ENCODE assay signal across 23 mouse cellular contexts in the genomic region with DNA sequence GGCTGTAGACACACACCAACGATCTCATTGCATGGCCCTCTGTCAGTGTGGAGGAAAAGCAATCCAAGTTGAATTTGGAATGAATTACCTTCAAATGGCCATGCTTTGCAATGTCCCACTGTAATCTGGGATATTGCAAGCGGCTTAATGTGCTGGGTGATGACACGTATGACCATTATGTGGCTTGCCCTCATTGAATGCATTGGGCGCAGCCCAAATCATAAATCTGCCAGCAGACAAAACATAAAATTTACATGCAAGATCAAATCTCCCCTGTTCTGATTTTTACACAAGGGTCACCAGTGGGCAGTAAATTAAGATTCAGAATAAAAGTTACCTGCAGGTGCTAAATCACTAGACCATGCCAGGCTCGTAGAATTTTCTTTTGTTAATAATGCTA.
DNase-seq lines count a peak whose midpoint lies in the region; ATAC-seq lines count a peak whose summit lies in the region.
"Had no signal": no experiment of that assay in that cellular context is flagged by ENCODE, and none has a peak within 500 bp of the region (broad histone marks: within the 10 kb centered on the region; RNA-seq: fewer than 3 reads in every experiment).

No protein-coding gene starts in this region.

- H3K9ac ChIP-seq in hindbrain, embryonic 13.5 days, result no peak overlapping the region
- H3K9ac ChIP-seq in hindbrain, embryonic 12.5 days, result no peak overlapping the region
- H3K9ac ChIP-seq in neural tube, embryonic 11.5 days (ENCODE audit: low read length), result no peak overlapping the region
- no peak overlapping the region for H3K9ac ChIP-seq in neural tube, embryonic 15.5 days (replicated peaks)
- H3K9ac ChIP-seq: embryonic facial prominence, embryonic 12.5 days; forebrain, embryonic 13.5 days; forebrain, embryonic 15.5 days had no signal

- 0 out of 2 replicates have a peak overlapping the region, but pooled peaks have one; percentile 19 for H3K27ac ChIP-seq in hindbrain, embryonic 13.5 days
- no peak overlapping the region for H3K27ac ChIP-seq in hindbrain, embryonic 12.5 days
- no peak overlapping the region for H3K27ac ChIP-seq in neural tube, embryonic 11.5 days (ENCODE audit: low read depth, low read length)
- no peak overlapping the region for H3K27ac ChIP-seq in neural tube, embryonic 15.5 days (replicated peaks)
- H3K27ac ChIP-seq: embryonic facial prominence, embryonic 10.5 days; embryonic facial prominence, embryonic 12.5 days; forebrain, embryonic 13.5 days; forebrain, embryonic 15.5 days had no signal

- 67% methylated on average over 5 of the region's 5 CpGs for WGBS in hindbrain, embryonic 13.5 days
- WGBS in hindbrain, embryonic 12.5 days, result 84% methylated on average over 5 of the region's 5 CpGs
- 66% methylated on average over 5 of the region's 5 CpGs for WGBS in neural tube, embryonic 11.5 days
- WGBS in neural tube, embryonic 15.5 days, result 35% methylated on average over 5 of the region's 5 CpGs

- H3K9me3 ChIP-seq in hindbrain, embryonic 13.5 days, result no peaks in the 10 kb centered on the region
- no peaks in the 10 kb centered on the region for H3K9me3 ChIP-seq in hindbrain, embryonic 12.5 days (replicated peaks)
- H3K9me3 ChIP-seq in neural tube, embryonic 11.5 days (ENCODE audit: control insufficient read depth, low read length), result no peaks in the 10 kb centered on the region
- H3K9me3 ChIP-seq in neural tube, embryonic 15.5 days (replicated peaks), result no peaks in the 10 kb centered on the region
- H3K9me3 ChIP-seq: embryonic facial prominence, embryonic 10.5 days; embryonic facial prominence, embryonic 12.5 days; forebrain, embryonic 13.5 days; forebrain, embryonic 15.5 days had no signal

- no peaks in the 10 kb centered on the region for H3K36me3 ChIP-seq in hindbrain, embryonic 13.5 days
- no peaks in the 10 kb centered on the region for H3K36me3 ChIP-seq in hindbrain, embryonic 12.5 days
- H3K36me3 ChIP-seq in neural tube, embryonic 11.5 days (ENCODE audit: control insufficient read depth, insufficient read depth, low read length), result no peaks in the 10 kb centered on the region
- no peaks in the 10 kb centered on the region for H3K36me3 ChIP-seq in neural tube, embryonic 15.5 days
- H3K36me3 ChIP-seq: embryonic facial prominence, embryonic 10.5 days; embryonic facial prominence, embryonic 12.5 days; forebrain, embryonic 15.5 days; G1E had no signal

- H3K4me1 ChIP-seq in hindbrain, embryonic 13.5 days (replicated peaks), result peaks cover 19% of the 10 kb centered on the region
- peaks cover 20% of the 10 kb centered on the region; the same call in 1 of the 2 replicates for H3K4me1 ChIP-seq in hindbrain, embryonic 12.5 days
- H3K4me1 ChIP-seq in neural tube, embryonic 11.5 days (ENCODE audit: control insufficient read depth, insufficient read depth, low read length), result peaks cover 3% of the 10 kb centered on the region; the same call in 1 of the 2 replicates
- H3K4me1 ChIP-seq in neural tube, embryonic 15.5 days, result peaks cover 15% of the 10 kb centered on the region
- H3K4me1 ChIP-seq: embryonic facial prominence, embryonic 12.5 days had no signal

- no peak for DNase-seq in neural tube, embryonic 11.5 days (ENCODE audit: low spot score)
- peak; percentile 30 for DNase-seq in mesoderm, embryonic 11.5 days (ENCODE audit: low read depth, low spot score)
- no peak for DNase-seq in left cerebral cortex, adult 18-20 months (ENCODE audit: low spot score in 2 of 2)
- DNase-seq: adrenal gland, adult 8-10 months; adrenal gland, postnatal 14 days; adrenal gland, postnatal 36 days; B cell, adult 2 months; cerebellum, adult 11-12 months; cerebellum, adult 2 months; cerebellum, adult 9-10 months; cerebellum, postnatal 10 days; cerebellum, postnatal 25 days had no signal

- no peak overlapping the region for H3K4me2 ChIP-seq in hindbrain, embryonic 13.5 days
- H3K4me2 ChIP-seq in hindbrain, embryonic 12.5 days (replicated peaks), result no peak overlapping the region
- no peak overlapping the region for H3K4me2 ChIP-seq in neural tube, embryonic 11.5 days (ENCODE audit: low read depth)
- H3K4me2 ChIP-seq in neural tube, embryonic 15.5 days, result no peak overlapping the region
- H3K4me2 ChIP-seq: embryonic facial prominence, embryonic 12.5 days; forebrain, embryonic 13.5 days; forebrain, embryonic 15.5 days had no signal

- H3K27me3 ChIP-seq in hindbrain, embryonic 13.5 days, result 0 out of 2 replicates have a peak, but pooled peaks cover 3% of the 10 kb centered on the region
- H3K27me3 ChIP-seq in hindbrain, embryonic 12.5 days, result no peaks in the 10 kb centered on the region
- no peaks in the 10 kb centered on the region for H3K27me3 ChIP-seq in neural tube, embryonic 11.5 days (ENCODE audit: control insufficient read depth, insufficient read depth, low read length)
- no peaks in the 10 kb centered on the region; the same call in 1 of the 2 replicates for H3K27me3 ChIP-seq in neural tube, embryonic 15.5 days (replicated peaks)
- H3K27me3 ChIP-seq: embryonic facial prominence, embryonic 12.5 days; forebrain, embryonic 13.5 days; forebrain, embryonic 15.5 days had no signal

- H3K4me3 ChIP-seq in hindbrain, embryonic 13.5 days, result no peak overlapping the region
- H3K4me3 ChIP-seq in hindbrain, embryonic 12.5 days, result no peak overlapping the region
- no peak overlapping the region for H3K4me3 ChIP-seq in neural tube, embryonic 11.5 days (ENCODE audit: low read depth, low read length)
- H3K4me3 ChIP-seq in neural tube, embryonic 15.5 days (replicated peaks), result no peak overlapping the region
- H3K4me3 ChIP-seq: embryonic facial prominence, embryonic 10.5 days; embryonic facial prominence, embryonic 12.5 days; forebrain, embryonic 13.5 days; forebrain, embryonic 15.5 days had no signal

- no peak for ATAC-seq in hindbrain, embryonic 13.5 days (ENCODE audit: low FRiP score)
- no peak for ATAC-seq in hindbrain, embryonic 12.5 days (ENCODE audit: low FRiP score)
- peak; percentile 52; the same call in 1 of the 2 replicates for ATAC-seq in neural tube, embryonic 11.5 days (ENCODE audit: insufficient read depth, low FRiP score, low TSS enrichment)
- no peak for ATAC-seq in neural tube, embryonic 15.5 days (ENCODE audit: low FRiP score)
- ATAC-seq: activated CD4-positive, CD25-positive, alpha-beta regulatory T cell, adult 4 months; CD4-positive, CD25-positive, alpha-beta regulatory T cell, adult 4 months; forebrain, embryonic 13.5 days; forebrain, embryonic 15.5 days; Patski had no signal
